Mouse (Mus musculus) thymus, postnatal 25 days (tissue): ENCODE measurements around the gene Ppp1r16b.

ENCODE experiments used
- DNase-seq: peaks from one replicate; pipeline ENCODE4 v3.0.0; 2022

Gene Ppp1r16b

GRCm38 (mm10) chr2:158665098-158665497, at the start of gene Ppp1r16b:
TSS of gene Ppp1r16b (plus strand) at chr2:158665398.
- DNase-seq = no peak

- no peak for DNase-seq
These were observed 49.5 kb upstream of the Ppp1r16b start for GRCm38 (mm10) chr2:158615702-158616101.

GRCm38 (mm10) chr2:158616296-158616695, 48.9 kb upstream of the Ppp1r16b start:
- no peak for DNase-seq

- DNase-seq = no peak
These were observed 48.4 kb upstream of the Ppp1r16b start for GRCm38 (mm10) chr2:158616790-158617189.

- peak; percentile 93 for DNase-seq
These were observed 40.4 kb upstream of the Ppp1r16b start, which contains the start of gene Actr5 for GRCm38 (mm10) chr2:158624718-158625222. TSS of gene Actr5 (plus strand) at chr2:158624888.

- no peak for DNase-seq
These were observed 40.0 kb upstream of the Ppp1r16b start for GRCm38 (mm10) chr2:158625231-158625630.

- no peak for DNase-seq
These were observed 39.5 kb upstream of the Ppp1r16b start for GRCm38 (mm10) chr2:158625697-158626096.

- no peak for DNase-seq
These were observed 36.3 kb upstream of the Ppp1r16b start for GRCm38 (mm10) chr2:158628858-158629257.

GRCm38 (mm10) chr2:158629414-158629813, 35.8 kb upstream of the Ppp1r16b start:
- DNase-seq = no peak

GRCm38 (mm10) chr2:158631873-158632272, 33.3 kb upstream of the Ppp1r16b start:
- DNase-seq = no peak

- DNase-seq = peak; percentile 76
These were observed 23.3 kb upstream of the Ppp1r16b start for GRCm38 (mm10) chr2:158641869-158642268.

- no peak for DNase-seq
These were observed 22.6 kb upstream of the Ppp1r16b start for GRCm38 (mm10) chr2:158642587-158642986.

- no peak for DNase-seq
These were observed 21.4 kb upstream of the Ppp1r16b start for GRCm38 (mm10) chr2:158643791-158644190.

GRCm38 (mm10) chr2:158651159-158651908, 13.9 kb upstream of the Ppp1r16b start:
- no peak for DNase-seq

GRCm38 (mm10) chr2:158652985-158653384, 12.2 kb upstream of the Ppp1r16b start:
- peak; percentile 83 for DNase-seq

- DNase-seq = no peak
These were observed 10.5 kb upstream of the Ppp1r16b start for GRCm38 (mm10) chr2:158654717-158655116.

GRCm38 (mm10) chr2:158655806-158656205, 9.4 kb upstream of the Ppp1r16b start:
- DNase-seq = no peak

- no peak for DNase-seq
These were observed 6.4 kb upstream of the Ppp1r16b start for GRCm38 (mm10) chr2:158658822-158659221.

- DNase-seq = no peak
These were observed 5.9 kb upstream of the Ppp1r16b start for GRCm38 (mm10) chr2:158659346-158659745.

GRCm38 (mm10) chr2:158666071-158666800, 1.0 kb downstream of the Ppp1r16b start:
- peak; percentile 66 for DNase-seq

GRCm38 (mm10) chr2:158667022-158667670, 1.9 kb downstream of the Ppp1r16b start:
- peak; percentile 89 for DNase-seq

GRCm38 (mm10) chr2:158667671-158668432, 2.7 kb downstream of the Ppp1r16b start:
- DNase-seq = peak; percentile 82
